Mouse (Mus musculus) adrenal gland, postnatal 4 days (tissue): ENCODE data around the gene Cd160. TPM values are rescaled to one million over a fixed set of nuclear protein-coding genes. Genes with fewer than 3 reads are reported as not detected.

Experiments used
- DNase-seq, 2 experiments: peaks; one replicate each; pipeline ENCODE4 v3.0.0; 2021 to 2022; ENCODE audit warnings: low spot score in 2 of 2, mixed read lengths in 2 of 2
- long read RNA-seq, 2 experiments: library from polyadenylated mRNA; stranded (forward); transcript quantifications; one replicate each; pipeline ENCODE4 v2.0.0; 2021
- total RNA-seq, 2 experiments: library from RNA; stranded (reverse); gene quantifications; 2 replicates each; pipeline ENCODE4 v1.2.3; 2021

Gene Cd160
- under 1 TPM in 1 of 2 experiments, not detected in 1; 0.48 TPM for total RNA-seq
- long read RNA-seq, experiment 1: 0 reads
- long read RNA-seq, experiment 2: 0 reads

DNA sequence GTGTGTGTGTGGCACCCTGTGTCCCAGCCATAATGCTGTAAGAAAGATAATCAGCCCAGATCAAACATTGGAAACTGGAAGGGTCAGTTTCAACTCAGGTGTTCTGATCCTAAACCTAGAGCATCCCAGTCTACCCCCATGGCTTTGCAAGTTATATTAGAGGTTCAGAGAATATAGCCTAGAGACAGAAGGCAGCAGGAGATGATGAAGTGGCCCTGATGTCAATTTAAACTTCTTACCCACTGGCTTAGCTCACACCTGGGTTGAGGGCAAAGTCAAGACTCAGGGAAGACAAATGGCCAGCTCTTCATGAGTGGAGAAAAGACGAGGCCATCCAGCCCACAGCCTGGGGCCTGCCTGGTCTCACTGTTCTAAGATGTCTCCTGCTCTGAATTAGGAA lies at the start of gene Cd160, which contains the start of gene Pdzk1:
Gene Cd160, minus strand, starts transcription at position 368 of the 400 bp plus-strand sequence.
Gene Pdzk1, plus strand, starts transcription at position 301 of the 400 bp plus-strand sequence.
- no peak for DNase-seq

DNA sequence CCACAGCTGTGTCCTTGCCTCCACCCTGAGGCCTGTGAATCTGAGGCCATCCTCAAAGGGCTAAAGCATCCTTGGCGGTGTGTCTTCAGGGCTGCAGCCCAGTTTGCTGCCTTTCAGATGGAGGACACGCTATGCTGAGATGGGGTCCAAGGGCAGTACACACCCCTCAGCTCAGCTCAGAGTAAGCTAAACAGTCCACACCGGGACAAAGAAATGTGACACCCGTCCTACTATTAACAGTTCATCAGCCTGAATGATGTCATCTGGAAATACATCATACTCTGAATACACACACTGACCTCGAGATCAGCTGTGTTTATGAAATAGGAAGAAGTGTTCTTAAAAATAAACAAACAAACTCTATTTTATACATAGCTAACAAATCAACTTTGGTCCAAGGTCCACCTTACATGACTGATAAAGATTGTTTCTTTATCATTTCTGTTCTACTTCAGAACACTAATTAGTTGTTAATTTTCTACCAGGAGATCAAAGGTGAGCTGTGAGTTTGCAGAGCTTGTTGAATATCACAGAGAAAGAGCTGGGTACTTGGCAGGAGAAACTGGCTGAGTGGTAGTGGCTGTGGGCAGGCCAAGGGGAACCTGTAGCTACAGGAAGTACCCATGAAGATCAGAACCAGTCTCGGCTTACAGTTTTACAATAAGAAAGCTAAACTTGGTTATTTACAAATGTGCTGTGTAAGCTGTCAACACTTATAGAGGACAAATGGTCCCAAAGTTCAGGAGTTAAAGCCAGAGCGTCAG lies 45.8 kb upstream of the Cd160 start:
- no peak for DNase-seq

DNA sequence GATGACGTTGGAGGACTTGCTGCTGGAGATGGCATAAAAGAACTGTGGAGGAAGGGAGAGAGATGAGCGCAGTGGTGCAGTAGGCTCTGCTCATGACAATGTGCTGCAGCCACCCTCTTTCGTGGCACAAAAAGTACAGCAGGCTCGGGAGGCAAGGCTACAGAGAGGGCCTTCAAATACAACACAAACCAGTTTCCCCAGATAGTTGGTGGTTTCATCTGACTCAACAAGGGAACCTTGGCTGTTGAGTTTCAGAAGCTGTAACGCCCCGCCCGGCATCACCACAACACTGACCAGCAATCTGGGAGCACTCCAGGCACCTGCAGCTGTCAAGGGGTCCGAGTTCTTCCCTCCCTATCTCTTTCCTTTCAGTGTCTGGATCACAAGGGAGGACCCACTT lies 43.4 kb upstream of the Cd160 start:
- no peak for DNase-seq

DNA sequence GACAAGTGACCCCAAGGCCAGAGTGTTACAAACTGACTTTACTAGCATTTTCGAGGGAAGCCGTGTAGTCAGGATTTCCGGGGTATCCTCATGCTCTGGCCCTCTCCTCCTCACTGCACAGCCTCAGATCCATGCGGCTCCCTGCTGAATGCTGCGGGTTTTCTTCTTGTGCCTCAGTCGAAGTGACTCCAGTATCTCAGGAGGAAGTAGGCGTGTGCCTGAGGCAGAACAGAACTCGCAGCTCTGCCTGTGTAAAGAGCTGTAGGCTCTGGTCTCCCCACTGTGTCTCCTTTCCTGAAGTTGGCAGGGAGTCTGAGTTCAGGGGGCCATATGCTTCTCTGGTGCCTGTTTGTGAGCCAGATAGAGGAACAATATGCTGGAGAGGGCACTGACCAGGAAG lies 41.9 kb upstream of the Cd160 start:
- no peak for DNase-seq

DNA sequence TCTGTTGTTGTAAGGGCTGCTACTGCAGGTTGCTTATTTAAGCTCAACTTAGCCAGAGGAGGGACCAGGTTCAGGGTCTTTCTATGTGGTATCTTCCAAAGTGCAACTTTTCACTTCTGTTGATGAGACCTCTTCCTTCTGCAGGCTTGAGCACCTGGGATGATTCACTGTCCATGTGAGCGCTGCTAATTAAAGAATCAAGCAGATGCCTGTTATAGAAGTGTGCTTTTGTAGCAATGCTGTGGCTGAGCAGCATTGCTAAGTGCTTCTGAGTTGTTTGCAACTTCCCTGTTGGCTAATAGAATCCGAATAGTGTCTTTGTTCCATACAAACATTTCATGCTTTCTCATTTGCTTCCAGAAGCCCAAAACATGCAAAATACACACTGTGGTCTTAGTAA lies 41.1 kb upstream of the Cd160 start:
- no peak for DNase-seq

DNA sequence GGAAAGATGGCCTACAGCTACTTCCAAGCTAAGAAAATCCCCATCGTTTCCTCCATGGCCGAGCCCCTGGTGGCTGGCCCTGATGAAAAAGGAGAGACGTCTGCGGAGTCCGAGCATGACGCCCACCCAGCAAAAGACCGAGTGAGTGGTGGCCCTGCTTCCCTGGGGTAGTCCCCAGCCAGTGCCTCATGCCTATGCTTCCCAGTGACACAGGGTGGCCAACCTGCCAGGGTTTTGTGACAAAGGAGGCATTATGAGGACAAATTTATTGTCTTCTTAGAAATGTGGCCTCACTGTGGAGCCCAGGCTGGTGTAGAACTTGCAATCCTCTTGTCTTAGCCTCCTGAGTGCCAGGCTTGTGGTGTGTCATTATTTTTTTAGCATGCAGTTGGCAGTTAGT lies 39.9 kb upstream of the Cd160 start:
- no peak for DNase-seq

DNA sequence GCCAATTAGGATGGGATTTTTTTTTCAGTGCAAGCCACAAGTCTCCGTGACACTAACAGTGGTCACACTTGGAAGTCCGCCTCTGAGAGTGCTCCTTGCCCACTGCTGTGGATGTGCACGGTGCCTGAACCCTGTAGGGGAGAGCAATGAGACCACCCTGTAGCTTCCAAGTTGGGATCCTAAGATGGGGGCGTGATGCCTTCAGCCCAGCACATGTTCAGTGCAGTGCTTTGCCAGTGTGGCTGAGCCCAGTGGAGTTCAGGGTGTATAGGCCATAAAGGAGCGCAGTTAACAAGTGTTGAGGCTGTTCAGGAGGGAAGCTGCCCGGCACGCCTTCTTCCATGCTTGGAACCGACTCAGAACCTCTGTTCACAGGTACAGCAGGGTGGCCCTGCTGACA lies 39.4 kb upstream of the Cd160 start:
- no peak for DNase-seq

DNA sequence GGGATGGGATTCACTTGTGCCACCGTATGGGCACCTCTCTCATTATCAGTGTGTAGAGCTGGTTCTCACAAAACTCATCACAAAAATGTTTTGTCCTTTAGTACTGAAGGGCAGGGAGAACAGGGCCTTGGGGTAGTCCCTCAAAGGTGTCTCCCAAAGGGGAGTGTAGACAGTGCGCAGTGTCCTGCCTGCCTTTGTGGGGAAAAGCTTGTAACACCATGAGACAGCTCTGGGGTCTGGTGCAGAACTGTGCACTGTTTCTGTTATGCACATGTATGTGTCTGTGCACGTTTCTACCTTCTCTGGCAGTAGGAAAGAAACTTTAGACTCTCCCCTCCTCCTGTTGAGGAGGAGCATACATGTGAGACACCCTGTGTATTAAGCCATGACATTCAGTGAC lies 38.7 kb upstream of the Cd160 start:
- no peak for DNase-seq

DNA sequence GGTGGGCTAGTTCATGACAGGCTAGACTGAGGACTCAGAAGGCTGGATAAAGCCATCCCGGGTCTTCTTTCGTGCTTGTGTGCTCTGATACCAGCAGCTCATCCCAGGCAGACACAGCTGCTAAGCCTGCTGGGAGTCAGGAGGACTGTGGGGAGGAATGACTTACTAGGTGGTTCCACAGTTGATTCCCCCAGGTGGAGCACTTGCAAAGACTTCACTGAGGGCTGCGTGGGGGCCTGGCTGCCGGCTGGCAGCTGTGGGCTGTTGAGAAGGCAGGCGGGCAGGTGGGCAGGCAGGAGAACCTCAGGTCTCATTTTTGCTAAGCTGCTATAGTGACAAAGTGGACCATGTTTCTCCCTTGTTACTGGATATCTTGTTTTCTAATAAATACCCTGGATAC lies 31.3 kb upstream of the Cd160 start:
- DNase-seq: no peak

DNA sequence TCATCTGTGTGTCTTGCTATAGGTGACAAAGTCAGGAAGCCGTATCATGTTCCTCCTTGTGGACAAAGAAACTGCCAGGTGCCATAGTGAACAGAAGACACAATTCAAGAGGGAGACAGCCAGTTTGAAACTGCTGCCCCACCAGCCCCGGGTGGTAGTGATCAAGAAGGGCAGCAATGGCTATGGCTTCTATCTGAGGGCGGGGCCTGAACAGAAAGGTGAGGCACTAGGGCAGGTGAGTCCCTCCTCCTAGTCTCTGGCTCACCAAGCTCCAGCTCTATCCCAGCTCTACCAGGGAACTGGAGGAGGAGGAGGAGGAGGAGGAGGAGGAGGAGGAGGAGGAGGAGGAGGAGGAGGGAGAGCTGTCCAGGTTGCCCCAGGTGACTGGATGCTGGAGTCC lies 26.7 kb upstream of the Cd160 start:
- DNase-seq: no peak

DNA sequence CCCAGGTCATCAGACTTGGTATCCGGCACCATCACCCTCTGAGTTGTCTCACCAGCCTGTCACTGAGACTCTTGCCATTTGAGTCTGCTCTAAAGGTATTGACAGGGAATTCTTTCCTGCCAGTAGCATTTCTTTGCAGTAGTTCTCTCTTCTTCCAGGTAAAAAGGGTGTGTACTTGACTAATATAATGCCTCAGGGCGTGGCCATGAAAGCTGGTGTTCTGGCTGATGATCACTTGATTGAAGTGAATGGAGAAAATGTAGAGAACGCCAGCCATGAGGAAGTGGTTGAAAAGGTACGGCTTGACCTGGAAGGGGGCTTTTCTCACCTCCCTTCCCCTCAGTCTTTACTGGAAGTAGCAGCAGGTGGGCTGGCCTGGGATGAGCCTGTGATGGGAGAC lies 25.2 kb upstream of the Cd160 start:
- DNase-seq: no peak

DNA sequence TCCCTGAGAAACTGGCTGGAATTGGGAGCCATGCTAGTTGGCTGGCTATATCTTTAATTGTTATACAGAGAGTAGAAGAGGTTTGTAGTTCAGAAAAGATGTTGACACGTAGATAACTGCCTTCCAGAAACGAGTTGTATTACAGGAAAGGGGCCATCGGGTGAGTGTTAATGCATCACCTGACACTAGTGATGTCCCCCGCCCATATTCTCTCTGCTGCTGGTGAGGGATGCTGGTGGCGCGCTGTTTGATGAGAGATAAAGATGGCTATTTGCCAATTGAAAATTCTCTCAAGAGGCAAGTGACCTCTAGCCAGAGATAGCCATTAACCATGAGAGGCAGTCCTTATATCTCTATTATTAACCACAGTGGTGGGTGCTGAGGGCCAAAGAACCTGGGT lies 23.4 kb upstream of the Cd160 start:
- DNase-seq: no peak

DNA sequence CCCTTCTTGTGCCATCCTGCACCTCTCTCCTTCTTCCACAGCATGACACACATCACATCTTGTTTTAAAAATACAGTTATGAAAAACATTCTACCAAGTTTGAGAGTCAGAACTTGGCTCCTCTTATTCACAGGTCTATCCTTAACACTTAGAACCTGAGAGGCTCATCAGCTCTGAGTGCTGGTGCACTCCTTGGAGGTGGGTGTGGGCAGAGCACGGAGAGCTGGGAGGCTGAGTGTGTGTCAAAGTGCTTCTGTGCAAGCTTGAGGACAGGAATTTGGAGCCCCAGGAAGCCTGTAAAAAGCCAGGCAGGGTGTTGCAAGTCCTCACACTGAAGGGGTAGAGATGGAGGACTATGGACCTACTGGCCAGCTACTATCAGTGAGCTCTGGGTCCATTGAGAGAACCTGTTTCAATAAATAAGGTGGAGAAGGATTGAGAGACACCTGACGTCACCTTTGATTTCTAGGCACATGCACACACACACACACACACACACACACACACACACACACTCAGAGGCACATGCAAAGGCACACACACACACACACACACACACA lies 20.1 kb upstream of the Cd160 start:
- no peak for DNase-seq

DNA sequence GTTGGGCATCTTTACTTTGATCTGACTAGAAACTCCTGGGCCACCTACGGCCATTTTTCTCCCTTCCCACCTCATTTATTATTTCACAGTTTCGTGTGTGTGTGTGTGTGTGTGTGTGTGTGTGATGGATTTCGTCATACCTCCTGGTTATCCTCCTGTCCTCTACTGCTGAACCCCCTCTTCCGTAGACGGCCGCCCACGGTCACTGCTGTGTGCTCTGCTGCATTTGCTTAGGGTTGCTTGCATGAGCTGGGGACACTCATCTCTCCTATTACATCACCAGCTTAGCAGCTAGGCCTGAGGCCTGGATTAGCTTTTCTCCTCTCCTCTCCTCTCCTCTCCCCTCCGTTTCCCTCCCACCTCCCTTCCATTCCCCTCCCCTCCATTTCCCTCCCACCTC lies 19.3 kb upstream of the Cd160 start:
- DNase-seq: no peak

DNA sequence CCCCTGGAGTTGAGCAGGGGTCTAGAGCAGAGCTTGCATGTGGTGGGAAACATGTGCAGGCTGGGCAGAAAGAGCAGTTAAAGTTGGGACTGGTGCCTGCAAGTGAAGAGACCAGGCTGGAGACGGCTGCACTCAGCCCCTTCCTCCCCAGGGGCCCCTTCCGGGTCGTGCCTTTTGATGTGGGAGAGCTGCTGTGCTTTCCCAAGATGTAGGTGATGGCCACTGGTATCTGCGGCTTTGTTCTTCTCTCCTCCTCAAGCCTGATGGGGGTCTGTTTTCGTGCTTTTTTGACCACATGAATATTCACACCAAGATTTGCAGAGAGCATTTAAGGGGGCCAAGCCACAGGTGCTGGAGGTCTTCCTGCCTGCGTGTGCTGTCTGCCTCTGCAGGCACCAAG lies 18.5 kb upstream of the Cd160 start:
- no peak for DNase-seq

DNA sequence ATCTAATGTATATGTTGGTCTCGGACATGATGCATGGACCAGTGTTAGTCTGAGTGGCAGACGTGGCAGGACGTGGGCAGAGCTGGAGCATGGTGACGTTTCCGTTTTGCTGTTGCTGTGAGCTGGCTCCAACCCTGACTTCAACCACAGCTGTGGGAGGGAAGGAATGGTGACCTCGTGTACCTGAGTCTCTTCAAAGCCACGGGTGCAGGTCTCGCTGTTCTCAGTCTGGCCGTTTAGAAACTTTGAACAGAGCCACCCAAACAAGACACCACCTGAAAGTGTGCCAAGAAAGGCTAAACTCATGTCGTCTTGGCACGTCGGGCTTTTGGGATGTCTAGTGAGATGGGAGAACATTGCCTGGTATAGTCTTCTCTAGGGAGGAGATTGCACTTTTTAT lies 17.8 kb upstream of the Cd160 start:
- DNase-seq: no peak

DNA sequence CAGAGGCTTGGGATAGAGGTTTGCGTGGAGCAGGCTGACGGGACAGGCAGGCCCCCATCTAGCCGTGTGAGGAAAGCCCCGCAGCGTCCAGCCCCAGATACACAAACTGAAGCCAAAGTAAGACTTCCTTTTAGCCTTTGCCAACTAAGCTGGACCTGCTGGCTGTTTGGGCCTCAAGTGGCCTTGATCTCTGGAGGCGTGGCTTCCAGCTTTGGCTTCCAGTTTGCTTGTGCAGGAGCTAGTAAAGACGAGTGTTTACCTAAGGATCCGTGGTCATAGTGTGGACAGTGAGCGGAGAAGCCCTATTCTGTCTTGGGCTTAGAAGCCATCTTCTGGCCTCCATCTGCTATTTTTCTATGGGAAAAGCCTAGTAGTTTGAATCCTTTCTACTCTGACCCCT lies 16.7 kb upstream of the Cd160 start:
- DNase-seq: no peak

DNA sequence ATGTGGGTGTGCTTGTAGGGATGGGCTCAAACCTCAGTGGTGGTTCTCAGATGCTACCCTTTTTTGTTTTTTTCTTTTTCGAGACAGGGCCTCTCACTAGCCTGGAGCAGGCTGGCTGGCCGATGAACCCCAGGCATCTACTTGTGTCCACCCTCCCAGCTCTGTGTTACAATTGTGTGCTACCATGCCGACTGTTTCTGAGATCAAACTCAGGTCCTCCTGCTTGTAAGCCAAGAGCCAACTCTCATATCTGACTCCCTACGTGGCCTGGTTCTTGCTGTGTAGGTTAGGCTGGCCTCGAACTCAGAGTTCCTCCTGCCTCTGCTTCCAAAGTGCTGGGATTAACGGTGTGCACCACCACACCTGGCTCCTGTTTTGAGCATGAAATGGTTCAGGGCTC lies 16.0 kb upstream of the Cd160 start:
- DNase-seq: no peak

DNA sequence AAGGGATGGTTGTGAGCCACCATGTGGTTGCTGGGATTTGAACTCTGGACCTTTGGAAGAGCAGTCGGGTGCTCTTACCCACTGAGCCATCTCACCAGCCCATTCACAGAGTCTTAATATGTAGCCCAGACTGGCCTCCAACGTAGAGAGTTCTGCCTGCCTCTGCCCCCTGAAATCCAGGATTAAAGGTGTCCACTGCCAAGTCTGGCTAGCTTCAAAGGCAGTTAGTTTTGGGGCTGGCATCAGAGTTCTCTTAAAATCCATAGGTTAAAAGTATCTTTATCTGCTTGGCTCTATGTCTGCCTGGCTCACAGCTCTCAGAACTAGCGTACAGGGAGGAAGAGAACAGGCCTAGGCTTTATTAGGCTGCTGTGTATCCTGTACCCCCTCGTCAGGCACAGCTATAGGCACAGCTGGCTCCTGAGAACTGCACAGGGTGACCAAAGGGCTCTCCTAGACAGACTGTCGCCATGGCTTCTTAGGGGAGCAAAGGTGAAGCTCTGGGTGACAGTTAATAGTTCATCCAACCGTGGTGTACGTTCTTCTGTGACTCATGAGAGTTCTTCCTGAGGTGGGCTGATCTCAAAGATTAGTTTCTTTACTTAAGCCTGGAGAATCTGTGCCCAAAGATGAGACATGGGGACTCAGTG lies 10.0 kb upstream of the Cd160 start:
- DNase-seq: no peak

DNA sequence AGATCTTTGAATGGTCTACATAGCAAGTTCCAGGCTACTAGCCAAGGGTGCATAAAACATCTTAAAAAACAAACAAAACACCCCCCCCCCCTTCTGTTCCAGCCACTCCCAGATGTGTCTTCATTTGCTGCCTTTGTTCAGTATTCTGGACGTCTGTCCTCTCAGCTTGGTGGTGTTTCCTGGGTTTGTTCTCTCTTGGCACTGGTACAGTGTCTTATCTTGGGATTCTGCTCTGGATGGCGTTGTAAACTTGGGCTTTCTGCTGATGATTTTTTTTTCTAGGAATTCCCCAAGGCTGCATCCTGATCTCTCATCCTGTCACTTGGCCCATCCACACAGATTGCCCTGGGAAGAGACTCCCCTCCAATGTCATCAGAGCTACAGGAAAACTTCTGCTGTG lies 7.3 kb upstream of the Cd160 start:
- no peak for DNase-seq

DNA sequence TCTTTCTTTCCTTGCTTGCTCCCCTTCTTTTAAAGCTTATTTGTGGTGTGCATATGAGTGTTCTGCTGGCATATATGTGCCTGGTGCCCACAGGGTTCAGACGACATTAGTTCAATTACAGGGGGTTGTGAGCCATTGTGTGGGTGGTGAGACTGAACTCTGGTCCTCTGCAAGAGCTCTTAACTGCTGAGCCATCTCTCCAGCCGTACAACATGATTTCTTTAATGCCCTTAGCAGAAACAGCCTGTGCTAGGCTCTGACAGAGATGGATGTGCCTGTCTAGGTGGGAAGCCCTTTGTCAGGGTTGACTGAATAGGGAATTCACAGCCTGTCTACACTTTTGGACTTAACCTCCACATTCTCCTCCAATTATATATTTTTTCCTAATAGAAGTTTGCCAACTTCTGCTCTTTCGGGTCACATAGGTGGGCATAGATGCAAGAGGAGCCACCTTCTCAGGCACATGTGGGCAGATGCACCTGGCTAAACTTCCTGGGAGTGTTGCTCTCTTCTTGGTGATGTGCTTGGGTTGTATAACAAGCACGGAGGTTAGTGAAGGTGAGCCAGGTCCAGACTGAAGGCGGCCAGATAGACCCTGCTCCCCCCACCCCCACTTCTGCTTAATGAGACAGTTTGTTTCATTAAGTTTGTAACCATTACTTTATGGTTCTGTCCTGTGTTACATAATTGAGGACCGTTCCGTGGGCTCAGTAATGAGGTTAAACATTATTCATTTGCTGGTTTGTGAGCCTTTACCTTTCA lies 5.6 kb upstream of the Cd160 start:
- no peak for DNase-seq

DNA sequence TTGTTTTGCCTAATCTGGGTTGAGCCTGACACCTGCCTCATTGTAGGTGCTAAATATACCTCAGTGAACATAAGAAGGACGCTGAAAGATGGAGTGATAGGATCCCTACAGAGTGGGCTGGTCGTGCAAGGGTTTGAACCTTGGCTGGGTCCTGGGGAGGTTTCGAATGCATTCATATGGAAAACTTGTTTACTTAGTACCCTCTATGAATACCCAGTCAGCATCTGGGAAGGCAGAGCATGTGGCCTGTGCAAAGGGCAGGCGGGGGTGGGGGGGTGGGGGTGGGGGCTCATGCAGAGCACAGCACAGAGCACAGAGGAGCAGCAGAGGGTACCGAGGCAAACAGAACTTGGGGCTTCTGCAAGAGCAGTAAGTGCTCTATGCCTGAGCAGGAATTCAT lies 3.8 kb upstream of the Cd160 start:
- DNase-seq: no peak
